Mouse (Mus musculus) heart, adult 2 months (tissue): ENCODE data around the gene Irak1.

Experiments
- CTCF ChIP-seq: fragments of 200-600 bp; IDR thresholded peaks from 2 replicates; pipeline ENCODE4 v1.8.1; 2022; ENCODE audit warnings: antibody characterized with exemption, mild to moderate bottlenecking, moderate library complexity
- EP300 ChIP-seq: fragments of 200-500 bp; IDR thresholded peaks from 2 replicates; pipeline ENCODE4 v1.6.1; 2011; ENCODE audit warnings: low read depth, low read length, control low read depth; ENCODE audit not compliant: insufficient read depth
- POLR2A ChIP-seq: fragments of 200-500 bp; IDR thresholded peaks from 2 replicates; pipeline ENCODE4 v1.6.1; 2011; ENCODE audit warnings: mild to moderate bottlenecking, low read depth, low read length, control low read depth; ENCODE audit not compliant: insufficient read depth

- TF ChIP-seq POLR2A = no peak
- no peak for TF ChIP-seq CTCF
- TF ChIP-seq EP300 = peak; percentile 50; the same call in 1 of the 2 replicates
These were observed 44.2 kb upstream of the Irak1 start for GRCm38 (mm10) chrX:74067891-74068290.
